Mouse (Mus musculus): Measurements from ENCODE around the gene Hmgb1.

GRCm38 (mm10) chr5:149221355-149221754 lies 37.1 kb upstream of the Hmgb1 start:
- TF ChIP-seq CTCF (IDR thresholded peaks at IDR 0.05; ENCODE audit: control insufficient read depth, insufficient read depth, low read length), result no peak
- no peak for TF ChIP-seq POLR2A (IDR thresholded peaks at IDR 0.05; ENCODE audit: borderline replicate concordance, control insufficient read depth, low read depth, low read length)

All from bone marrow, adult 2 months (tissue).